Mouse (Mus musculus): Measurements from ENCODE around the gene Ccnk. TPM values are rescaled to one million over a fixed set of nuclear protein-coding genes. Genes with fewer than 3 reads are reported as not detected.
A peak's percentile ranks its signal among the peaks of the same experiment; 100 is the strongest.

Gene Ccnk
- polyA plus RNA-seq, 1 experiment from 2014 or later: 2.2 TPM

- no peak overlapping the region for H3K4me3 ChIP-seq (ENCODE audit: low read length)
- H3K27me3 ChIP-seq (replicated peaks; ENCODE audit: control insufficient read depth, insufficient read depth, low read length): no peaks in the 10 kb centered on the region
- H3K9ac ChIP-seq (ENCODE audit: low read depth, low read length): peak overlapping the region; percentile 20; the same call in 1 of the 2 replicates
- peaks cover 76% of the 10 kb centered on the region for H3K4me1 ChIP-seq (ENCODE audit: control insufficient read depth, insufficient read depth, low read depth, low read length)
- WGBS: 50% methylated on average over 11 of the region's 11 CpGs
- no peak overlapping the region for H3K4me2 ChIP-seq (ENCODE audit: low read length)
- ATAC-seq: 0 out of 2 replicates have a peak, but pooled peaks have one; percentile 10
- peak overlapping the region; percentile 25; the same call in 1 of the 2 replicates for H3K27ac ChIP-seq (ENCODE audit: low read depth, low read length)
- H3K9me3 ChIP-seq (ENCODE audit: control insufficient read depth, low read length): no peaks in the 10 kb centered on the region
- H3K36me3 ChIP-seq (ENCODE audit: control insufficient read depth, insufficient read depth, low read length): no peaks in the 10 kb centered on the region
Measured at GRCm38 (mm10) chr12:108216611-108217370, 37.4 kb downstream of the Ccnk start.

DNA sequence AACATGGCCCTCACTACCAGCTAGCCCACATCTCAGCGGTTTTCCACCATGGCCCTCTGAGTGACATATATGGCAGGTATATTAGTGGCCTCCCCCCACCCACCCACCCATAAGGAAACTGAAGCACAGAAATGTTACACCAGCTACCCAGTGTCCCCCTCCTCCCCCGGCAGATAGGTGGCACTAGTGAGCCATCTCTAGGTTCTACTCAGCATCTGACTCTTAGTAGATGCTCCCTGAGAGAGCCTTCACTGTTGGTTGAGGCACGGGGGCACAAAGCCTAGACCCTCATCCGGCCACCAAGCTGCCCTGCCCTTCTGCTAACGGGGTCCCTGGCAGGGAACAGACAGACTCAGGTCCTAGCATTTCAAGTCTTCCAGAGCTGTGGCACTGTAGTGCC lies 38.2 kb downstream of the Ccnk start:
- Histone ChIP-seq H3K27me3 (replicated peaks; ENCODE audit: control insufficient read depth, insufficient read depth, low read length) (no peaks in the 10 kb centered on the region), H3K9ac (ENCODE audit: low read depth, low read length) (no peak overlapping the region), H3K4me2 (ENCODE audit: low read length) (no peak overlapping the region), H3K9me3 (ENCODE audit: control insufficient read depth, low read length) (no peaks in the 10 kb centered on the region), H3K36me3 (ENCODE audit: control insufficient read depth, insufficient read depth, low read length) (no peaks in the 10 kb centered on the region), H3K4me1 (ENCODE audit: control insufficient read depth, insufficient read depth, low read depth, low read length) (peaks cover 70% of the 10 kb centered on the region), H3K27ac (ENCODE audit: low read depth, low read length) (peak overlapping the region; percentile 17; the same call in 1 of the 2 replicates), H3K4me3 (ENCODE audit: low read length) (no peak overlapping the region)
- WGBS: 44% methylated on average over 5 of the region's 5 CpGs
- ATAC-seq: no peak

- peaks cover 54% of the 10 kb centered on the region for H3K4me1 ChIP-seq (ENCODE audit: control insufficient read depth, insufficient read depth, low read depth, low read length)
- 27% methylated on average over 15 of the region's 15 CpGs for WGBS
- no peak for ATAC-seq
Measured at GRCm38 (mm10) chr12:108219163-108219562, 39.8 kb downstream of the Ccnk start.

DNA sequence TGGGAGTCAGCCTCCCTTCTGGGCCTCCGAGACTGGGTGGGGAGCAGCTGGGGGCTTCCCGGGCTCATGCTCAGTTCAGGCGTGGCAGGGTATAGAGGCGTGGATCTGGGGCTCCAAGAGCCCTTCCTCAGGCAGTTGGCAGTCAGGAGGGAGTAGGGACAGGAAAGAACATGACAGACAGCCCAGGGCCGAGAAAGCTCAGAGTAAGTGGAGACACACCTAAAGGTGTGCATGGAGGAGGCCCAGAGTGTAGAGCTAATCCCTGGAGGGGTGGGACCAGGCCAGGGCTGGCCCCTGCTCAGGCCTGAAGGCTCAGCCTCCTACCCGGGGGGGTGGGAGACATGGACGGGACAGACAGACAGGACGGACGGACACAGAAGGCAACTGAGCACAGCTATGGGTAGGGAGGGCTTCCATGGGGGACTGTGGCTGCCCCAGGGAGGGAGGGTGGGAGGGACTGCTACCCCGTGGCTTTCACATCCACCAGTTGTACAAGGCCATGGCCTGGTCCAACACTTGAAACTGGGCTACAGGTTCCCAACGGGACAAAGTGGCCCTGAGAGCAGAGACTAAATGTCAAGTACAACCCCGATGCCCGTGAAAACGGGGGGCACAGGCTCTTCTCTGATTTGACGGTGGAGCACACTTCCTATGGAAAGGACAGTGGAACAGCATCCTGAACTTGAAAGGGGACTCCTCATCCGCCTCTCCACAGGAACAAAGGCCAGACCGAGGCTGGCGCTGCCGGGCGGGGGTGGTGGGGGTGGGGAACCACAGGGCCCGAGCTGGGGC lies 40.6 kb downstream of the Ccnk start:
- no peak overlapping the region for H3K4me2 ChIP-seq (ENCODE audit: low read length)

More at GRCm38 (mm10) chr12:108219163-108219562, 39.8 kb downstream of the Ccnk start:
- Histone ChIP-seq H3K9me3 (ENCODE audit: control insufficient read depth, low read length) (no peaks in the 10 kb centered on the region), H3K4me3 (ENCODE audit: low read length) (no peak overlapping the region), H3K27me3 (replicated peaks; ENCODE audit: control insufficient read depth, insufficient read depth, low read length) (no peaks in the 10 kb centered on the region), H3K36me3 (ENCODE audit: control insufficient read depth, insufficient read depth, low read length) (no peaks in the 10 kb centered on the region), H3K9ac (ENCODE audit: low read depth, low read length) (peak overlapping the region; percentile 41), H3K27ac (ENCODE audit: low read depth, low read length) (peak overlapping the region; percentile 58), H3K4me2 (ENCODE audit: low read length) (no peak overlapping the region)

GRCm38 (mm10) chr12:108220621-108221020 lies 41.2 kb downstream of the Ccnk start:
- no peaks in the 10 kb centered on the region for H3K27me3 ChIP-seq (replicated peaks; ENCODE audit: control insufficient read depth, insufficient read depth, low read length)
- H3K4me3 ChIP-seq (ENCODE audit: low read length): no peak overlapping the region
- no peaks in the 10 kb centered on the region for H3K9me3 ChIP-seq (ENCODE audit: control insufficient read depth, low read length)
- H3K4me2 ChIP-seq (ENCODE audit: low read length): no peak overlapping the region
- 38% methylated on average over 12 of the region's 12 CpGs for WGBS
- ATAC-seq: peak; percentile 18; the same call in 1 of the 2 replicates
- H3K36me3 ChIP-seq (ENCODE audit: control insufficient read depth, insufficient read depth, low read length): no peaks in the 10 kb centered on the region
- H3K4me1 ChIP-seq (ENCODE audit: control insufficient read depth, insufficient read depth, low read depth, low read length): peaks cover 54% of the 10 kb centered on the region
- H3K9ac ChIP-seq (ENCODE audit: low read depth, low read length): no peak overlapping the region
- peak overlapping the region; percentile 58 for H3K27ac ChIP-seq (ENCODE audit: low read depth, low read length)

More for the DNA sequence above, 40.6 kb downstream of the Ccnk start:
- Histone ChIP-seq H3K4me1 (ENCODE audit: control insufficient read depth, insufficient read depth, low read depth, low read length) (peaks cover 57% of the 10 kb centered on the region), H3K36me3 (ENCODE audit: control insufficient read depth, insufficient read depth, low read length) (no peaks in the 10 kb centered on the region), H3K27me3 (replicated peaks; ENCODE audit: control insufficient read depth, insufficient read depth, low read length) (no peaks in the 10 kb centered on the region), H3K9me3 (ENCODE audit: control insufficient read depth, low read length) (no peaks in the 10 kb centered on the region), H3K27ac (ENCODE audit: low read depth, low read length) (peak overlapping the region; percentile 58), H3K9ac (ENCODE audit: low read depth, low read length) (peak overlapping the region; percentile 33), H3K4me3 (ENCODE audit: low read length) (no peak overlapping the region)
- 51% methylated on average over 21 of the region's 21 CpGs for WGBS
- ATAC-seq: no peak

DNA sequence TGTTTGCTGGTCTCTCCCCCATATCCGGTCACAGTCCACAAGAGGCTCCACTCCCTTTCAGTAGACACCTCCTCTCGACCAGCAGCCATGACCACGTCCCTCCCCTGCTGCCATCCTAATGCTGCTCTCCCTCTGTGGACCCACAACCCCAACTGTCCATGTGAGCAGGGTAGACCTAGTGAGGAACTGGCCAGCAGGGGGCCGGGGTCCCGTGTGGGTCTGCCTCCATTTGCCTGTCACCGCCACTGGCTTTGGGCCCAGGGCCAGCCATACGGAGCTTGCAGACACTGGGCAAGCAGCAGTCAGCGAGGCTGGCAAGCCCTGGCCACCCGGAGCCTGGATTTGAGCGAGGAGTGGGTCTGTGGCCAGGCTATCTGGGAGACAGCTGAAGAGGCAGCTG lies 41.8 kb downstream of the Ccnk start:
- 39% methylated on average over 10 of the region's 10 CpGs for WGBS
- H3K4me1 ChIP-seq (ENCODE audit: control insufficient read depth, insufficient read depth, low read depth, low read length): peaks cover 58% of the 10 kb centered on the region
- peak overlapping the region; percentile 40; the same call in 1 of the 2 replicates for H3K27ac ChIP-seq (ENCODE audit: low read depth, low read length)

DNA sequence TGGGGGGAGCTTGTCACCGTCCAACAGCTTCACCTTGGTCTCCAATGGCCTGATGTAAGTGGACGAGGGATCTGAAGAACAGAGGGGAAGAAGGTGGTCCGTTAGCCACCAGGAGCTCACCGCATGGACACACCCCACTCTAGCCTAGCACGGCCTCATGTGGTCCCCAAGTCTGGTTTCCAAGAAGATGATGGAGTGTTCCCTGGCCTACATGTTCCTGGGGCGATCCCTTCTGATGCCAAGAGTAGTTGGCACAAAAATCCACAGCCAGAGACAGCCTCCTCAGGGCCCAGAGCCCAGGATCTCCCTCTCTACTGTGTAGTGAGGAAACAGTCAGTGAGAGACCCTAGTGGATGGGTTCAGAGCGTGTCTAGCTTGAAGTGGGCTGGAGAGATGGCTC lies 42.3 kb downstream of the Ccnk start:
- Histone ChIP-seq H3K27me3 (replicated peaks; ENCODE audit: control insufficient read depth, insufficient read depth, low read length) (no peaks in the 10 kb centered on the region), H3K4me1 (ENCODE audit: control insufficient read depth, insufficient read depth, low read depth, low read length) (peaks cover 56% of the 10 kb centered on the region), H3K4me3 (ENCODE audit: low read length) (no peak overlapping the region), H3K4me2 (ENCODE audit: low read length) (no peak overlapping the region), H3K9ac (ENCODE audit: low read depth, low read length) (no peak overlapping the region), H3K36me3 (ENCODE audit: control insufficient read depth, insufficient read depth, low read length) (no peaks in the 10 kb centered on the region), H3K9me3 (ENCODE audit: control insufficient read depth, low read length) (no peaks in the 10 kb centered on the region), H3K27ac (ENCODE audit: low read depth, low read length) (0 out of 2 replicates have a peak overlapping the region, but pooled peaks have one; percentile 0)
- ATAC-seq: no peak
- WGBS: 75% methylated on average over 7 of the region's 7 CpGs

More for the DNA sequence above, 41.8 kb downstream of the Ccnk start:
- ATAC-seq: peak; percentile 24; the same call in 1 of the 2 replicates
- H3K36me3 ChIP-seq (ENCODE audit: control insufficient read depth, insufficient read depth, low read length): no peaks in the 10 kb centered on the region
- H3K9me3 ChIP-seq (ENCODE audit: control insufficient read depth, low read length): no peaks in the 10 kb centered on the region
- no peak overlapping the region for H3K4me2 ChIP-seq (ENCODE audit: low read length)
- no peak overlapping the region for H3K4me3 ChIP-seq (ENCODE audit: low read length)
- H3K27me3 ChIP-seq (replicated peaks; ENCODE audit: control insufficient read depth, insufficient read depth, low read length): no peaks in the 10 kb centered on the region
- H3K9ac ChIP-seq (ENCODE audit: low read depth, low read length): no peak overlapping the region

DNA sequence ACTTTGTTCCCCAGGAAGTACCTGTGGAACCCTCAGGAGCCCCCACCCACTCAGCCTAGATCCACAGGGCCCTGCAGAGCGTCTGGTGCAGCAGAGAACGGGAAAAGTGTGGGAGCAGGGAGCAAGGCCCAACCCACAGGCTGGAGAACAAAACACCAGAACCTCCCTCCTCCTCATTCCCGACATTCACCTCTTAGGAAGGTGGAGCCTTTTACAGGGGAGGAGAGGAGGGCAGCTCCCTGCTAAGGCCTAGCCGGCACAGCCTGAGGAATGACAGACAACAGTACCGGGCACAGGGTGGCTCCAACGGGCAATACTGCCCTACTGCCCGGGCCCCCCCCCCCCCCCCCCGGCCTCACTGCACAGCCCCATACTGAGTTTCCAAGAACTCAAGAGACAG lies 44.0 kb downstream of the Ccnk start:
- H3K9ac ChIP-seq (ENCODE audit: low read depth, low read length): no peak overlapping the region
- H3K4me2 ChIP-seq (ENCODE audit: low read length): no peak overlapping the region
- no peaks in the 10 kb centered on the region for H3K36me3 ChIP-seq (ENCODE audit: control insufficient read depth, insufficient read depth, low read length)
- H3K27ac ChIP-seq (ENCODE audit: low read depth, low read length): no peak overlapping the region
- no peak for ATAC-seq
- WGBS: 45% methylated on average over 7 of the region's 8 CpGs
- H3K9me3 ChIP-seq (ENCODE audit: control insufficient read depth, low read length): no peaks in the 10 kb centered on the region
- H3K27me3 ChIP-seq (replicated peaks; ENCODE audit: control insufficient read depth, insufficient read depth, low read length): no peaks in the 10 kb centered on the region
- peaks cover 52% of the 10 kb centered on the region for H3K4me1 ChIP-seq (ENCODE audit: control insufficient read depth, insufficient read depth, low read depth, low read length)
- no peak overlapping the region for H3K4me3 ChIP-seq (ENCODE audit: low read length)

GRCm38 (mm10) chr12:108225781-108226180 lies 46.4 kb downstream of the Ccnk start:
- Histone ChIP-seq H3K9me3 (ENCODE audit: control insufficient read depth, low read length) (no peaks in the 10 kb centered on the region), H3K27ac (ENCODE audit: low read depth, low read length) (no peak overlapping the region), H3K27me3 (replicated peaks; ENCODE audit: control insufficient read depth, insufficient read depth, low read length) (no peaks in the 10 kb centered on the region), H3K36me3 (ENCODE audit: control insufficient read depth, insufficient read depth, low read length) (no peaks in the 10 kb centered on the region), H3K4me1 (ENCODE audit: control insufficient read depth, insufficient read depth, low read depth, low read length) (peaks cover 30% of the 10 kb centered on the region), H3K9ac (ENCODE audit: low read depth, low read length) (no peak overlapping the region), H3K4me2 (ENCODE audit: low read length) (no peak overlapping the region), H3K4me3 (ENCODE audit: low read length) (no peak overlapping the region)
- WGBS: 49% methylated on average over 7 of the region's 7 CpGs
- ATAC-seq: no peak
